Mouse (Mus musculus) cerebellum, adult 11 months (tissue): ENCODE measurements around the gene Mdga1.
A peak's percentile ranks its signal among the peaks of the same experiment; 100 is the strongest.

Experiments
- DNase-seq: peaks from one replicate; pipeline ENCODE4 v3.0.0; 2022

Mdga1 gene

DNA sequence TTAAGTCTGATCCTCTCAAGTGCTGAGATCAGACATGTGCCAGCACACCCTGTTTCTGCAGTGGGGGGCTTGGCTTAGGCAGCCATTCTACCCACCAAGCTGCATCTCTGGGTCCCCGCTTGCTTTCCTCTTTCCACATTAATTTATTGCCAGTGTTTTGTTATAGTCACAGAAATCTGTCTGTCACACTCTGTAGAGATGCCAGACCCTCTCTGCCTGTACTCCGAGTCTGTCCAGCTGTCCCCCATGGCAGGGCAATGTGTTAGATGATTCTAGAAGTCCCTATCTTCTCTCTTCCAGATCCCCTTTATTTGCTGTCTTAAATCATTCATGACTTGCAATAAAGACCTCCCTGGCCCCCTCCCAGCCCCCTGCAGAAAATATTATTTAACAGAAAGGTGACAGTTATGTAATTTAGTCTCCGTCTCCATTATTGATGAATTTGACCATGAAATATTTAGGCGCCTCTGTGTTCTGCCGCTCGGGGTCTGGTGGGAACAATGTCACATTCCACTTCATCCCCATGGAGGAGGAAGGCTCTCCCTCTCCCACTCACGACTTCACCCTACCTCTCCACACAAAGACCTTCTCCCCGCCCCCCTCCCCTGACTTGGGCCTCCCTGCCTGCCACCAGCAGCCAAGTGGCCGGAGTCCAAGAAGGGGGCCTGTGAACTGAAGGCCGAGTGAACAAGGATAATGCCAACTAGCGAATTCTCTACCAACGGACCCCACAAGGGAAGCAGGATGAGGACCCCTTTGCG lies 50.9 kb downstream of the Mdga1 start:
- DNase-seq = no peak

DNA sequence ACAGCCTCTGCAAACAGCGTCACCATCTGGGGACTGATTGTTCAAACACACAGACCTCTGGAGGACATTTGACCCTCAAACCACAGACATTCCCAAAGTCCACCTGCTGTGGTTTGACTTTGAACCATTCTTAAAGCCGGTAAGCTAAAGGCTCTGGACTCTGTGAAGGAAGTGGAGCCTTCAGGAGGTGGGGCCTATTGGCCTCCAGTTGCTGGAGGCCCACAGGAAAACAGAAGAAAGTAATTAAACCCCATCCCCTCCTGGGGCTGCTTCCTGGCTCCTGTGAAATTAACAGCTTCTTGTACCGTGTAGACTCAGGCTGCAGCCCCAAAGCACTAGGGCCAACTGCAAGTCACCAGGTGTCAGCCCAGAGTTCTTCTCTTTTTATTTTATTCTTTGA lies 52.9 kb downstream of the Mdga1 start:
- no peak for DNase-seq

DNA sequence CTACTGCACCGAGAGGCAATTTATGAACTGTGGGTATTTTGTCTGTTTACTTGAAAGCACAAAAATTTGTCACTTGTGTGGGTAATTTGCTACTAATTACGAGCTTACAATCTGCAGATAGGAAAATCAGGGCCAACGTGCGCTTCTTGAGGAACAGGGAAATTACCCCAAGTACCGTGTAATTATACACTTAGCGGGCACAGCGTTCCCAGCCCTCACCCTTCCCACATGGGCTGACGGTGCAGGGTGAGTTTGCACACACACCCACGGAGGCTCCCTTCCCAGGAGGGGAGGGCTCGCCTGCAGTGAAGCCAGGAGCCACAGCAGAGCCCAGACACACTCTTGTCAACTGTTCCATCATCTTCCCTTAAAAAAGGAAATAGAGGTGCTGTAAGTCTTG lies 54.1 kb downstream of the Mdga1 start:
- no peak for DNase-seq

- DNase-seq = no peak
Observed at GRCm38 (mm10) chr17:29913301-29913965, 56.5 kb downstream of the Mdga1 start.

- DNase-seq = no peak
Observed at GRCm38 (mm10) chr17:29912733-29913132, 57.2 kb downstream of the Mdga1 start.

- DNase-seq = no peak
Observed at GRCm38 (mm10) chr17:29909031-29909430, 60.9 kb downstream of the Mdga1 start.

GRCm38 (mm10) chr17:29904694-29905093 lies 65.2 kb downstream of the Mdga1 start:
- DNase-seq = no peak

DNA sequence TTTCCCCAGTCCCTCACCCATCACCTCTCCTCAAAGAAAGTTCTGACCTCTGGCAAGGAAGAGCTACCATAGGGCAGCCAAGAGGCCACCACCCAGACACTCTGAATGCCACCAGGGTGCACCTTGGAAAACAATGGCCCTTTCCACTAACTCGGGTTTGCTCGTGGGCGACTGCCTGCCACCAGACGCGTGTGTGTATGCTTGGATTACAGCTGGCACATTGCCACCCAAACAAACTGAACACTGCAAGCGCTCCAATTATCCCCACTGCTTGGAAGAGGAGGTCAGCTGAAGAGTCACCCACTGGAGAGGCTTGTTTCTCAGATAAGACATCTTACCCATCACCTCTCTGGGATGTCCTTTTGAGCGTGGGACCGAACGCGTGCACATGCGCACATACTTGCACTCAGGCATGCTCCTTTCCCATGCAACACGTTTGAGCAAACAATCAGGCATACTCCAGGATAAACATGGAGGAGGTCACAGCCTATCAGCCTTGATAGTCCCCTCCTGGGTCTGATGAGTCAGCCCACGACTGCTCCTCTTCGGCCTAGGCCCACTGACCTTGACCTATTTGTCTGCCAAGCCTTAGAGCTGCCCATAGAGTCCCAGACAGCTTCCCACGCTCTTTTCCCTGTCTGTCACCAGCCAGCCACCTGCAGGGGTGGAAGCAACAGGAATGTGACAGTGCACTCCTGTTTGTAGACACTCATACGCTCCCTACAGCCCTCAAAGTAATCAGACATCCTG lies 67.3 kb downstream of the Mdga1 start:
- no peak for DNase-seq

- no peak for DNase-seq
Observed at GRCm38 (mm10) chr17:29900289-29900688, 69.6 kb downstream of the Mdga1 start.

GRCm38 (mm10) chr17:29896181-29897054 lies 73.5 kb downstream of the Mdga1 start:
- DNase-seq = no peak

GRCm38 (mm10) chr17:29895566-29895965 lies 74.3 kb downstream of the Mdga1 start:
- no peak for DNase-seq

DNA sequence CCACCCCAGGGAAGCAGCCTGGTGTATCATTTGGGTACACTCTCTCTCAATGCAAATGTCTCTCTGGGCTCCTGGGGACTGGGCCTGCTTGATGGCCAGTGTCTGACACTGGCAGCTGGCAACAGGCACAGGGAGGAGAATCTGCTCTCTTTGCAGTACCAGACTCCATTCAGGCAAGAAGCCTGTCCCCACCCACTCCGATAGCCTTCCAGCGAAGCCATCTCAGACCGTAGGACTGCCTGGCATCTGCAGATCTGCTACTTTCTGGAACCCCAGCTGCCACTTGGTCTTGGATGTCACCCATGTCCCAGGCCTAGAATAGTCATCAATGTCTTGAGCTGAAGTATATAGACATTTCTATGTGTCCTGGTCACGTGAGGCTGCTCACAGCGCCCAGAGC lies 74.9 kb downstream of the Mdga1 start:
- no peak for DNase-seq

DNA sequence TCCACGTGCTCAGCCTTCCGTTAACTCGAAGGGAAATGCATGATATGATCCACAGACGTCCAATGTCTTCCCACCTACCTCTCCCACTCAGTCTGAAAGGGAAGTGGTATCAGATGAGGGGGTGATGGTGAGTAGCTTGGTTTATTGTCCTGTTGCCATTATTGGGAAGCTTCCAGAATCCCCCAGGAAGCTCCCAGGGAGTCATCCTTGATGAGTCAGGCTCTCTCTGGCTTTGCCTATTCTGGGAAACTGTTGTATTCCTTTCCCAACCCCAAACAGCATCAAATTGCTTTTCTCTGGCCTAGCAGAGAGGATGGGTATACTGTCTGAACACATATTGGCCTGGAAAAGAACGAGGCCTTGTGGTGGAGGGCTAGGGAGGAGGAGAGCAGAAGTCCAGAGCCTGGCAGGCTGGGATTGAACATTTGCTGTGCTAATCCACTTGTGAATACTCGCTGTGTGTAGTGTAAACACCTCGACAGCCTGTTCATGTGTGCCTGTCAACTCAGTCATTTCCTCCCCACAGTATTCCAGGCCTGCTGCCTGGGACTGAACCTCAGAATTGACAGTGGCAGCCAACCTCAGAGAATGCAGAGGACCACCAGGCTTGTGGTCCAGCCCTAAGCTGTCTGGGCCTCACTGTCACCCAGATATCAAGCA lies 79.3 kb downstream of the Mdga1 start:
- no peak for DNase-seq

GRCm38 (mm10) chr17:29888981-29889980 lies 80.6 kb downstream of the Mdga1 start:
- DNase-seq = peak; percentile 76

GRCm38 (mm10) chr17:29887881-29888826 lies 81.7 kb downstream of the Mdga1 start:
- DNase-seq = no peak

GRCm38 (mm10) chr17:29887271-29887880 lies 82.5 kb downstream of the Mdga1 start:
- DNase-seq = no peak

DNA sequence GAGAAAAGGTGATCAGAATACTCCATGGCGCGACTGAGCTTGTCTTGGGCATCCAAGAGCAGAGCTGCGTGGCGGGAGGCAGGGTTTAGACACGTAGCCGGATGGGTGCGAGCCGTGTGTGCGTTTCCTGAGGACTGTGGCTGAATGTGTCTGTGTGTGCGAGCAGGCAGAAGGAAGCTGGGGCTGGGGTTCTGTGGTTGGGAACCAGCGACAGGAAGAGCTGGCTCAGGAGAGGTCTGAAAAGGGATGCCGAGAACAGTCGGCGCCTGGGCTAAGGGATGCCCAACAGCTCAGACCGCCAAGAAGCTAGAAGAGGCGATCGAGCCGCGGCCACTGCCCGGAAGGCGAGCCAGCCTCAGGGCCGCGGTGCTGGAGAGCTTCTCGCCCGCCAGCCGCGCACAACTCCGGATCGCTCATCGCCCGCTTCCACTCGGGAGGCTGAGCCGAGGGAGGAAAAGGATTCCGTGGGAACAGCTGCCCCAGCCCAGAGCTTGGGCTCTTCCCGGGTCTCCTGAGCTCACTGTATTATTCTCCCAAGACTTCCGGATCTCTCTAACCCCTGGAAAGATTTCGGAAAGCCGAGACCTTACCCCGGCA lies 83.1 kb downstream of the Mdga1 start:
- no peak for DNase-seq

- DNase-seq = no peak
Observed at GRCm38 (mm10) chr17:29886061-29886460, 83.8 kb downstream of the Mdga1 start.

DNA sequence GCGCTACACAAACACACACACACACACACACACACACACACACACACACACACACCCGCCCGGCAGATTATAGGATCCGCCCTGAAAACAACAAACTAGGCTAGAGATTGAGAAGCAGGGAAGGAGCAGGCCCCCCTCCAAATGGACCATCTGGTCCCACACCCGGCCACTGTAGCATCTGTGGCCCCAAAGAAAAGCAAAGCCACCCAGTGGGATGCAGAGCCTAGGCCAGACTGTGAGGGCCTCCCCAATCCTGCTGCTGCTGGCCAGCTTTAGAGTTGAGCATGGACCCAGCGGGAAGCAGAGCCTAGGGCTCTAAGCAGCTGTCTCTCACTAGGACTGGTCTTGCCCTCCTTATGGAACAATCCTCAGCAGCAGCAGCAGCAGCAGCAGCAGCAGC lies 85.3 kb downstream of the Mdga1 start:
- no peak for DNase-seq
